Mouse (Mus musculus) MEL (cell line): ENCODE data around the gene Gm4491. TPM values are rescaled to one million over a fixed set of nuclear protein-coding genes. Genes with fewer than 3 reads are reported as not detected.

Source experiments
- DNase-seq: peaks from one replicate; pipeline ENCODE4 v3.0.0; 2011; ENCODE audit warnings: low read depth, low spot score
- H3K27ac ChIP-seq: 2 replicates; pipeline ENCODE4 v1.5.1; 2012; ENCODE audit warnings: low read depth, mild to moderate bottlenecking, control low read depth, low read length, moderate library complexity; ENCODE audit not compliant: control insufficient read depth
- H3K27me3 ChIP-seq, 2 experiments: fragments of 150-350 bp in 1 of 2; sonication (generic) in 1 of 2; 2 replicates each; pipeline ENCODE4 v1.6.1; 2012; ENCODE audit warnings: low read length in 2 of 2, mild to moderate bottlenecking in 2 of 2, improper control_type of control experiment in 1 of 2, moderate library complexity in 1 of 2; ENCODE audit not compliant: insufficient read depth in 2 of 2, control insufficient read depth in 1 of 2
- H3K36me3 ChIP-seq, 2 experiments: 2 replicates each; pipeline ENCODE4 v1.6.1; 2012 to 2014; ENCODE audit warnings: low read length in 2 of 2, improper control_type of control experiment in 1 of 2, inconsistent platforms in 1 of 2, mild to moderate bottlenecking in 1 of 2; ENCODE audit not compliant: insufficient read depth in 2 of 2, control insufficient read depth in 1 of 2
- H3K4me1 ChIP-seq, 2 experiments: fragments of 150-350 bp in 1 of 2; sonication (generic) in 1 of 2; 2 replicates each; pipeline ENCODE4 v1.6.1; 2012; ENCODE audit warnings: low read length in 2 of 2, improper control_type of control experiment in 1 of 2, mild to moderate bottlenecking in 1 of 2; ENCODE audit not compliant: insufficient read depth in 2 of 2, control insufficient read depth in 1 of 2
- H3K4me3 ChIP-seq, 2 experiments: fragments of 150-350 bp in 1 of 2; sonication (generic) in 1 of 2; 2 replicates each; pipeline ENCODE4 v1.5.1; 2012; ENCODE audit warnings: low read depth in 2 of 2, low read length in 2 of 2, mild to moderate bottlenecking in 2 of 2, moderate library complexity in 2 of 2, control low read depth in 1 of 2, improper control_type of control experiment in 1 of 2; ENCODE audit not compliant: control insufficient read depth in 1 of 2, insufficient read depth in 1 of 2
- H3K79me2 ChIP-seq: 2 replicates; pipeline ENCODE4 v1.6.1; 2012; ENCODE audit warnings: mild to moderate bottlenecking, low read length, moderate library complexity; ENCODE audit not compliant: control insufficient read depth, poor library complexity, insufficient read depth
- H3K9ac ChIP-seq: 2 replicates; pipeline ENCODE4 v1.6.1; 2012; ENCODE audit warnings: low read depth, mild to moderate bottlenecking, control low read depth, low read length, moderate library complexity; ENCODE audit not compliant: control insufficient read depth, poor library complexity, severe bottlenecking
- H3K9me3 ChIP-seq: fragments of 150-350 bp; sonication (generic); replicated peaks from 2 replicates; pipeline ENCODE4 v1.6.1; 2012; ENCODE audit warnings: mild to moderate bottlenecking, low read length, improper control_type of control experiment, moderate library complexity; ENCODE audit not compliant: insufficient read depth
- CHD1 ChIP-seq: IDR thresholded peaks from 2 replicates; pipeline ENCODE4 v1.6.1; 2012; ENCODE audit warnings: low read depth, mild to moderate bottlenecking, inconsistent platforms, low read length, improper control_type of control experiment
- CHD2 ChIP-seq: IDR thresholded peaks from 2 replicates; pipeline ENCODE4 v1.6.1; 2011; ENCODE audit warnings: low read length, improper control_type of control experiment
- CTCF ChIP-seq, 3 experiments: IDR thresholded peaks in 2 of 3; conservative IDR thresholded peaks in 1 of 3; 2 replicates each; pipeline ENCODE4 v1.5.1; 2011 to 2012; ENCODE audit warnings: low read length in 3 of 3, low read depth in 2 of 3, mild to moderate bottlenecking in 2 of 3, improper control_type of control experiment in 1 of 3, inconsistent platforms in 1 of 3, mixed read lengths in 1 of 3, moderate library complexity in 1 of 3; ENCODE audit not compliant: control insufficient read depth in 1 of 3, insufficient read depth in 1 of 3, poor library complexity in 1 of 3, severe bottlenecking in 1 of 3
- E2F4 ChIP-seq: IDR thresholded peaks from 2 replicates; pipeline ENCODE4 v1.6.1; 2011; ENCODE audit warnings: low read depth, low read length, improper control_type of control experiment, borderline replicate concordance
- ELF1 ChIP-seq: IDR thresholded peaks from 2 replicates; pipeline ENCODE4 v1.6.1; 2014; ENCODE audit warnings: low read depth, mild to moderate bottlenecking, inconsistent platforms, low read length, improper control_type of control experiment, moderate library complexity
- EP300 ChIP-seq, 2 experiments: IDR thresholded peaks; 2 replicates each; pipeline ENCODE4 v1.6.1; 2011; ENCODE audit warnings: improper control_type of control experiment in 2 of 2, low read length in 2 of 2, low read depth in 1 of 2, mild to moderate bottlenecking in 1 of 2
- ETS1 ChIP-seq: IDR thresholded peaks from 2 replicates; pipeline ENCODE4 v1.6.1; 2012; ENCODE audit warnings: low read depth, mild to moderate bottlenecking, inconsistent platforms, low read length, improper control_type of control experiment, moderate library complexity
- GATA1 ChIP-seq: IDR thresholded peaks from 2 replicates; pipeline ENCODE4 v1.6.1; 2011; ENCODE audit warnings: low read depth, low read length, improper control_type of control experiment
- JUND ChIP-seq: IDR thresholded peaks from 2 replicates; pipeline ENCODE4 v1.6.1; 2011; ENCODE audit warnings: low read depth, mild to moderate bottlenecking, improper control_type of control experiment, low read length
- MAX ChIP-seq: IDR thresholded peaks from 2 replicates; pipeline ENCODE4 v1.6.1; 2011; ENCODE audit warnings: low read length, improper control_type of control experiment
- MYB ChIP-seq: IDR thresholded peaks from 2 replicates; pipeline ENCODE4 v1.6.1; 2011; ENCODE audit warnings: mild to moderate bottlenecking, low read depth, low read length, improper control_type of control experiment
- MYC ChIP-seq: IDR thresholded peaks from 2 replicates; pipeline ENCODE4 v1.6.1; 2011; ENCODE audit warnings: low read depth, mild to moderate bottlenecking, low read length, improper control_type of control experiment, moderate library complexity
- NELFE ChIP-seq: IDR thresholded peaks from 2 replicates; pipeline ENCODE4 v1.6.1; 2011; ENCODE audit warnings: low read depth, low read length, improper control_type of control experiment
- POLR2AphosphoS2 ChIP-seq: IDR thresholded peaks from 2 replicates; pipeline ENCODE4 v1.6.1; 2011; ENCODE audit warnings: low read length, improper control_type of control experiment
- POLR2AphosphoS5 ChIP-seq: IDR thresholded peaks from 2 replicates; pipeline ENCODE4 v1.6.1; 2012; ENCODE audit warnings: low read depth, borderline replicate concordance, mild to moderate bottlenecking, inconsistent platforms, low read length, moderate library complexity, mixed read lengths
- RCOR1 ChIP-seq: IDR thresholded peaks from 2 replicates; pipeline ENCODE4 v1.6.1; 2012; ENCODE audit warnings: low read depth, mild to moderate bottlenecking, inconsistent platforms, low read length, improper control_type of control experiment
- SIN3A ChIP-seq: IDR thresholded peaks from 2 replicates; pipeline ENCODE4 v1.6.1; 2012; ENCODE audit warnings: low read length, improper control_type of control experiment, inconsistent platforms
- TAL1 ChIP-seq: IDR thresholded peaks from 2 replicates; pipeline ENCODE4 v1.6.1; 2012; ENCODE audit warnings: mild to moderate bottlenecking, inconsistent platforms, low read length, moderate library complexity, mixed read lengths
- TCF12 ChIP-seq: IDR thresholded peaks from 2 replicates; pipeline ENCODE4 v1.6.1; 2014; ENCODE audit warnings: low read depth, mild to moderate bottlenecking, inconsistent platforms, low read length, improper control_type of control experiment, moderate library complexity
- USF2 ChIP-seq, 2 experiments: IDR thresholded peaks; 2 replicates each; pipeline ENCODE4 v1.6.1; 2011 to 2012; ENCODE audit warnings: improper control_type of control experiment in 2 of 2, low read length in 2 of 2, borderline replicate concordance in 1 of 2, inconsistent platforms in 1 of 2, low read depth in 1 of 2, mild to moderate bottlenecking in 1 of 2; ENCODE audit not compliant: insufficient read depth in 1 of 2
- ZC3H11A ChIP-seq: IDR thresholded peaks from 2 replicates; pipeline ENCODE4 v1.6.1; 2012; ENCODE audit warnings: low read depth, mild to moderate bottlenecking, inconsistent platforms, low read length, improper control_type of control experiment
- ZKSCAN1 ChIP-seq: IDR thresholded peaks from 2 replicates; pipeline ENCODE4 v1.6.1; 2012; ENCODE audit warnings: low read depth, mild to moderate bottlenecking, inconsistent platforms, low read length, improper control_type of control experiment, moderate library complexity
- ZMIZ1 ChIP-seq: IDR thresholded peaks from 2 replicates; pipeline ENCODE4 v1.6.1; 2012; ENCODE audit warnings: low read depth, mild to moderate bottlenecking, inconsistent platforms, low read length, improper control_type of control experiment, moderate library complexity
- polyA plus RNA-seq, 2 experiments: library from polyadenylated mRNA; stranded (reverse) in 1 of 2; unstranded in 1 of 2; fragments of >175 nt in 1 of 2; fragments of >200 nt in 1 of 2; gene quantifications; 2 replicates each; pipeline versions ENCODE4 v1.2.1 to v1.2.4; 2012; ENCODE audit warnings: low replicate concordance in 2 of 2, low read depth in 1 of 2; ENCODE audit not compliant: insufficient read length in 2 of 2, insufficient read depth in 1 of 2, missing spikeins in 1 of 2
- total RNA-seq: library from RNA; depleted of rRNA; stranded (reverse); fragments of 300-350 nt; gene quantifications from 2 replicates; pipeline ENCODE4 v1.2.3, GENCODE M21; 2012

Gm4491 gene
- total and polyA plus RNA-seq, 3 experiments = not detected

DNA sequence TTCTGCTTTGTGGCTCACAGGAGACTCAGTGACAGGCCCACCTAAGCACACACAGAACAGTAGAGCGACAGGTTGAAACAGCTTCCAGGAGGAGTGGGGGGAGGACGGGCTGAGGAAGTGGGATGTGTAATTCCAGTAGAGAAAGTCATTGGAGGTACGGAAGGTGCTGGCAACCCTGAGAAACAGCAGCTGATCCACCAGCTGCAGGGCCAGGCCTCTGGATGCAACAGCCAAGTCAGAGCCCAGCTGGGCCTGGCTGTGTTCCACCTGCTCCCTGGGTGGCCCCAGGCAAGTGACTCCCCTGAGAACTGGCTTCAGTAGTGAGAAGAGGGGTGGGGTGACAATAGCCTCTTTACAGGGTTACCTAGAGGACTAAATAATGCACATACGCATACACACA, 45.5 kb upstream of the Gm4491 start:
- TF ChIP-seq MYB = no peak
- TF ChIP-seq E2F4 = no peak
- TF ChIP-seq TCF12 = no peak
- no peak for TF ChIP-seq RCOR1
- no peak for TF ChIP-seq CHD1
- no peak for TF ChIP-seq CHD2
- no peak for TF ChIP-seq NELFE
- no peak for TF ChIP-seq ZKSCAN1
- TF ChIP-seq ZMIZ1 = no peak
- no peak for TF ChIP-seq SIN3A
- no peak for TF ChIP-seq EP300 (IDR thresholded peaks at IDR 0.05; ENCODE audit: low read depth in 1 of 2, low read length in 2 of 2)
- no peak for TF ChIP-seq CTCF (IDR thresholded peaks at IDR 0.05 in 2 of 3, conservative IDR thresholded peaks at IDR 0.05 in 1 of 3; ENCODE audit: control insufficient read depth in 1 of 3, insufficient read depth in 1 of 3, low read depth in 2 of 3, low read length in 3 of 3, poor library complexity in 1 of 3, severe bottlenecking in 1 of 3)
- TF ChIP-seq ZC3H11A = no peak
- TF ChIP-seq USF2 (IDR thresholded peaks at IDR 0.05; ENCODE audit: borderline replicate concordance in 1 of 2, insufficient read depth in 1 of 2, low read depth in 1 of 2, low read length in 2 of 2) = no peak
- no peak for TF ChIP-seq MYC
- no peak for TF ChIP-seq ELF1
- TF ChIP-seq POLR2AphosphoS2 = no peak
- no peak for TF ChIP-seq GATA1
- no peaks in the 10 kb centered on the region for H3K36me3 ChIP-seq
- H3K4me1 ChIP-seq = no peaks in the 10 kb centered on the region
- peaks cover 2 to 15% of the 10 kb centered on the region in 2 experiments for H3K27me3 ChIP-seq
- H3K27ac ChIP-seq = no peak overlapping the region
- H3K79me2 ChIP-seq = no peaks in the 10 kb centered on the region
- H3K9me3 ChIP-seq = no peaks in the 10 kb centered on the region
- no peak for DNase-seq
- no peak overlapping the region for H3K9ac ChIP-seq
- no peak overlapping the region for H3K4me3 ChIP-seq

- Histone ChIP-seq H3K4me3 (no peak overlapping the region), H3K27ac (no peak overlapping the region), H3K4me1 (no peaks in the 10 kb centered on the region), H3K79me2 (no peaks in the 10 kb centered on the region), H3K9ac (no peak overlapping the region), H3K9me3 (no peaks in the 10 kb centered on the region), H3K36me3 (no peaks in the 10 kb centered on the region), H3K27me3 (peaks cover 0 to 4% of the 10 kb centered on the region in 2 experiments; a peak in 2 of 4 replicates)
- TF ChIP-seq TCF12 = no peak
- no peak for TF ChIP-seq JUND
- TF ChIP-seq TAL1 = no peak
- TF ChIP-seq MAX = no peak
- no peak for TF ChIP-seq POLR2AphosphoS5
- TF ChIP-seq ZC3H11A = no peak
- no peak for TF ChIP-seq SIN3A
- TF ChIP-seq ETS1 = no peak
- no peak for DNase-seq
Measured at GRCm38 (mm10) chr14:57154916-57155315, 39.2 kb upstream of the Gm4491 start.
